Mouse (Mus musculus): ENCODE measurements around the gene Fbln1.

Gene Fbln1

DNA sequence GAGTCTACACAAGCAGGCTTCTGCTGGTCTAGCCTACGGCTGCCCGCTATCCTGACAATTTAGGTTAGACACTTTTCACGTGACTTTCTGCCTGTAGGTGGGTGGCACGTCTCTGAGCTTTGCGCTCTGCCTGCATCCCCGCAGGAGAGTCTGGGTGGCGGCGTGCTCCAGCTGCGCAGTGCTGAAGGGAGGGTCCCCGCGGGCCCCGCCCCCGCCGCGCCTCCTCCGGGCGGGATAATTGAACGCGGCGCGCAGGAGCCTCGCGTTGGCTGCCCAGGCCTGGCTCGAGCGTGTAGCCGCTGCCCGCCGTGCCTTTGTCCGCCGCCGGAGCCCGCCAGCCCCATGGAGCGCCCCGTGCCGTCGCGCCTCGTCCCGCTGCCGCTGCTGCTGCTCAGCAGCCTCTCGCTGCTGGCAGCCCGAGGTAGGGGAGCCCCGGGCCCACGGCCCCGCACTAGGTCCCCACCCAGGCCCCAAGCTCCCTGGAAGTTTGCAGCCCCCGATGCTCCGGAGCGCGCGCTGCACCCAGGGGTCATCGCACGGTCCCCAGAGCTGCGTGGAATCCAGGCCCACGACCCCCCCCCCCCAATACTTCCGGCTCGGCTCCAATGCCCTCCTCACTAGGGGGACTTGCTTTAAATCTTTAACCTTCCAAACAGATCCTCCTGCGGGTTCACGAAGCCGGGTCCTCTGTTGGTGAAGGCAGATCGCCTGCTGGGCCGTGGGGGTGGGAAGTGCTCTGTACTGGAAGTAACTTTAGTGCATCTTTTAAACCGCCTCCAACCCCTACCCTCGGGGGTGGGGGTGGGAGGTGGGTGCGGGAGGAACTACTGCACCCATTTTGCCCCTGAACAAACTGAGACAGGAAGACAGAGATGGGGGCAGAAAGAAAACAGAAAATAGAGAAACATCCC is at the start of gene Fbln1:
TSS of gene Fbln1 (plus strand) at position 158 of the 911 bp plus-strand sequence.
- no peak for DNase-seq

DNA sequence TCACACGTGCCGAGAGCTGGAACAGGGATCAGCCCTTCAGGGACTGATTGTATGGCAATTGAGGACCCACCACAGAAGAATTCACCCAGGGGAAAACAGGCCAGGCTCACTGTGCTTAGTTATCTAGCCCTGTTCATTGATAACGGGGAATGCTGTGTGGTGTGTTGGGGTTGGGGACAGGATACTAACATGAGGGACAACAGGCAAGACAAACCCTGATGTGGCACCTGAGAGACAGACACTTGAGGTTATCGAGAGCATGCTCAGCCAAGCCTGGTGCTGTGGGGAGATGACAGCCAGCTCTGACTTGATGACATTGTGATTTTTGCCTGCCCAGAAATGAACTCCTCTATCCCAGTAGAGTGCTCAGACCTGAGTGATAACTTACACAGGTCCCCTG is 49.6 kb upstream of the Fbln1 start:
- DNase-seq, result no peak

DNA sequence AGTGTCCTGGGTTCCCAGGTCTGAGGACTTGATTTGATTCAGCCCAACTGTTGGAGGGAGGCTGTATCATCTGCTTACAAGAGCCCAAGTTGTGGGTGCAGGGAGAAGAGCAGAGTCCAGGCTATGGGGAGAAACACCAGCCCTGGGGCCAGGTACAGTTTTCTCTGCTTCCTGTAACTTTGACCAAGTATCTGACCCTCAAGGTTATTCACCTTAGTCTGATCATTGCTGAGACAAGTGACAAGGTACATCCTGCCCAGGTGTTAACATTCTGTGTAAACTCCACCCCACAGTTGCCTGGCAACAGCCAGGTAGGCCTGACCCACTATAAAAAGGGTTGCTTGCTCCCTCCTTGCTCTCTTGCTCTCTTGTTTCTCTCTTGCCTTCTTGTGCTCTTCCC is 44.3 kb upstream of the Fbln1 start:
- DNase-seq, result no peak

DNA sequence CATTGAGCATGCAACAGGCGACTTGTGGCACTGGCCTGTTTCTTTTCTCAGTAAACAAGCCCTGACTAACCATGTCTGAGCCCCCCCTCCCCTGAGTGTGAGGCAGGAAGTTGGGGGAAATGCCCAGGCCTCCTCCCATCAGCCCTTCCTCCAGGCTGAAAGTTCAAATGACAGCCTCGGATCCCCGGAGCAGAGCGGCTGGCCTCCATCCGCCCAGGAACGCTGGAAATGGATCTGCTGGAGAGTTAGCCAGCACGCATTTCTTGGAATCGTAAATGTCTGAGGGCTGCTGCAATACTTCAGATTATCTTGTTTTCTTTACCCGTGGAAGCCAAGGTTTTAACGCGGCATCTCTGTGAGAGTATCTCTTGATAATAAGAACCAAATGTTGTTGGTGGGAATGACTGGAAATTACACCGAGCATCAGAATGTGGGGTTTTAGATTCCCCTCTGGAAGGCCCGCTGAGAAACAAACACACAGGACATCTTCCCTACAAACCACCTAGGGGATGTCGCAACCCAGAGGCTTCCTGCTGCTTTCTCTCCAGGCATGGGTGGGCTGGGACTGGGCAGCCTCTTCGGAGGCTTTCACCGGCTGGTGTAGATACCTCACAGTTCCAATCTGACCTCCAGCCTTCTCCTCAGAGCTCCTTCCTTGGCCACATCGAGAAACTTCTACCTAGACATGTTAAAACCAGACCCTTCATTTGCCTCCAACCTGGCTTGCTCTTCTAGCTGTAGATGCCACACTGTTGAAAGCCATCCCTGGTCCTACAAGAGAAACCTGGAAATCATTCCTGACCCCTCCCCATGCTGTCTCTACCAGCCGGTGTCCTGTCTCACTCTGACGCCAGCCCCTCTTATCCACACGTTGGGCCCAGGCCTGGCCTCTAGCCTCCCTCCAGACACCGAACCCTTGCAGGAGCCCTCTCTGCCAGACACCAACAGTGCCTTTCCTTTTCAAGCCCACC is 42.8 kb upstream of the Fbln1 start:
- DNase-seq, result no peak

DNA sequence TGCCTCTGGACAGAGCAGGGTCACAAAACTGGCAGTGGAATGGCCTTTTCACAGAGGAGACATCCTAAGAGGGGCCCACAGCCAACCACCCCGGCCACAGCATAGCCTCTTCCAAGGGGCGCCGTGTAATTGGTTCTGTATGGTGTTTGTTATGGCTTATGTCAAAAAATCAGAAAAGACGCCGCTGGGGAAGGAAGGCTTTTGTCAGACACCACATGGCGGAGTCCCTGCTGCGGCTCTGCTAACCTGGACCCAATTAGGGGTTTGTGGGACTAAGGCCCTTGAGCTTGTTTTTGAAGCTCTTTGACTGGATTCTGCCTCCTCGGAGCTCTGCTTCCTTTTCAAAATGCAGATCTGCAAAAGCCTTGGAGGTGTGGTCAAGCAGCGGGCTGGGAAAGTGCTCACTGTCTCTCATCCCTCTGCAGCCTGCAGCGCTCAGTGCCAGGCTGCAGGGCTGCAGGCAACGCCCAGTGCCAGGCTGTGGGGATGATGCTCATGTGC is 39.3 kb upstream of the Fbln1 start:
- no peak for DNase-seq

DNA sequence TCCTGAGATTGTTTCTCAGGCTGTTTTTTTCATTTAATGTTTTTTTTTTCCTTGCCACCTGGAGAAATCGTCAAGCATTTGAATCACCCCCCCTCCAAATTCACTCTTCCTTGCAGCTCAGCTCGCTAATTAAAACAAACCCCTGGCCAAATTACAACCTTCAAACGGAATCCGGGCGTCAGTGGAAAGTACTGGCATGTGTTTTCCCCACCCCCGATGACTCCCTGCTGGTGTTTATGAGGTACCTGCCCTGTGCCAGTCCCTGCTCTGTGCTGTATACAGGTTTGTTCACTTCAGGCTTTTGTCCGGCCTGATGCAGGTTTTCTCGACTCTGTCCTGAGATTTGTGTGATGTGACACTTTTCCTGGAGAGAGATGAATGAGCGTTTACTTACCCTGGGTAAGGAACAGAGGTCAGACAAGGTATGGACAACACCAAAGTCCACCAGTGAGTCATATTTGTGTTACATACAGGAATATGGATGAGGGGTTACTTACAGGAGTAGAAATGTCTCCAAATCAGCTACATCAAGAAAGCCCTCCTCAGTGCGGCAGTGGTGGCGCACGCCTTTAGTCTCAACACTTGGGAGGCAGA is 38.6 kb upstream of the Fbln1 start:
- DNase-seq, result no peak

DNA sequence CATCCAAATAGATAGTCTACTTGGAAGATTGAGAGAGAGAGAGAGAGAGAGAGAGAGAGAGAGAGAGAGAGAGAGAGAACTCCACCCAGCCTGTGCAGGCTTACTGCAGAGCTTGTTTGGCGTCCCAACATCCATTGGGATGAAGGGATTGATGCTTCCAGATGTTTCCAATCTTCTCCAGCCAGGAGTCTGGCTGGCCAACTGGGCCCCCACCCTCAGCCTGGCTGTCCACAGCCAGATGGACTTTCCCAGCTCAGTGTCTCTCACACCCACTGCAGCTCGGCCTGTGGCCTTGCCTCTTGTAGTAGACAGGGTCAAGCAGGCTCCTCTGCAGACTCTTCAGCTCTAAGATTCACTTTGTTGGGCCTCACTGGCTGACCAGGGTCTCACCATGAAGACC is 33.7 kb upstream of the Fbln1 start:
- DNase-seq, result no peak

DNA sequence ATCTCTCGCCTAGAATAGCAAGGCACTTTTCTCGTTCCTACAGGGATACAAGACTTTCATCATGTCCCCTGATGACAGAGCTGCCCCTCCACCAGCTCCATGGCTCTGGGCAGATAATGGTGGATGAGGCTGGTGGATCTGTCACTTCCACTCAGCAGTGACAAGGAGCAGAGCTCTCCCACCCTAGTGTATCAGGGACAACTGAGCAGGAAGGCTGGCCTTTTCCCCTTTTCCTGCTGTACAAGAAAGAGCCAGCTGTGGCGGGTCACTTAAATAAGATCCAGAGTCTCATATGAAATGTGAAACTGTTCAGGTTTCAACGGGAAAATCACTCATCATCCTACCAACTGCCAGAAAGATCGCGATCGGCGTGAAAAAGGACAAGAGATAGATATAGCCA is 32.3 kb upstream of the Fbln1 start:
- DNase-seq, result no peak

DNA sequence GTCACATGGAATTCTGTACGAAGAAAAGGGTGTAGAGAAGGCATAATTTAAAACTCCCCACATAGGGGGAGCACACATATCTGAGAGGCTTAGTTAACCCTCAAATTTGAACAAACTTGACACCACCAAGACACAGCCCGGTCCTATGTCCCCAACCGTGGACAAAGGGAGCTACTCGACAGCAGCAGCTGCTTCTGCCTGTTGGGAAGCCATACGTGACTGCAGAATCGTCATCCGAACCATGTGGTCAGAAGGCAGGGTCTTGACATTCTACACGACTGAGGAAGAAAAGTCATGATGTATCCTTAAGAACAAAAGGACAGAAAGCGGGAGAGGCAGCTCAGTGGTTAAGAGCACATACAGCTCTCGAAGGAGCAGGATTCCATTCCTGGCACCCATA is 31.7 kb upstream of the Fbln1 start:
- no peak for DNase-seq

DNA sequence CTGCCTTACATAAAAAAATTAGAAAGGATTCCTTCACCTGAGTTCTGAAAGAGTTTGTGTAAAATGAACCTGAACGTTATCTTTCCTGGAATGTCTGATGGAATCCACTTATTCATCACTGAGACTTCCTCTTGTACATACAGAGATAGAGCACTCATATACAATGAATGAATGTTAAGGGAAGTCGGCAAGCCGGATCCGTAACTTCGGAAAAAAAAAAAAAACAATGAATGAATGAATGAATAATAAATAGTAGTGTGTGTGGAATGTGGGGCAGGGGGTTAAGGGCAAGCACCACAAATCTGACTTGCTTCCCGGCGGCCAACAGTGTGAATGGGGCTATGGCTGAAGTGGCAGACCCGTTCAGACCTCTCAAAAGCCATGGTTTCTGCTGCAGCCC is 28.2 kb upstream of the Fbln1 start:
- peak; percentile 41 to 42 for DNase-seq

DNA sequence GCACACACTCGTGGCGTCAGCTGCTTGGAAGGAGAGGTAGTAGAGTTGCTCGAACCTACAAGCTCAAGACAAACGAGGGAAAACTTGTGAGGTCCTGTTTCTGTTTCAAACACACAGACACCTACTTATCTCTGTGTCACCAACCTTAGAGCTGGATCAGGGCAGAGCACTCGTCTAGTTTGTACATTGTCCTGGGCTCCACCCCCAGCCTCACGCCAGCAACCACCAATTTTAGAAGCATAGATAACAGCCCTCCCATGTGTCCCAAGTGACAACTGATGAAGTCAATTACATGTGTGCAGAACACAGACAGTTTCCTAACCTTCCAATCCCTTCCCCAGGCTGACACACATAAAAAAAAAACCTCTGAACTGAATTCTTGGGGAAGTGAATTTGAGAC is 27.6 kb upstream of the Fbln1 start:
- DNase-seq, result no peak

DNA sequence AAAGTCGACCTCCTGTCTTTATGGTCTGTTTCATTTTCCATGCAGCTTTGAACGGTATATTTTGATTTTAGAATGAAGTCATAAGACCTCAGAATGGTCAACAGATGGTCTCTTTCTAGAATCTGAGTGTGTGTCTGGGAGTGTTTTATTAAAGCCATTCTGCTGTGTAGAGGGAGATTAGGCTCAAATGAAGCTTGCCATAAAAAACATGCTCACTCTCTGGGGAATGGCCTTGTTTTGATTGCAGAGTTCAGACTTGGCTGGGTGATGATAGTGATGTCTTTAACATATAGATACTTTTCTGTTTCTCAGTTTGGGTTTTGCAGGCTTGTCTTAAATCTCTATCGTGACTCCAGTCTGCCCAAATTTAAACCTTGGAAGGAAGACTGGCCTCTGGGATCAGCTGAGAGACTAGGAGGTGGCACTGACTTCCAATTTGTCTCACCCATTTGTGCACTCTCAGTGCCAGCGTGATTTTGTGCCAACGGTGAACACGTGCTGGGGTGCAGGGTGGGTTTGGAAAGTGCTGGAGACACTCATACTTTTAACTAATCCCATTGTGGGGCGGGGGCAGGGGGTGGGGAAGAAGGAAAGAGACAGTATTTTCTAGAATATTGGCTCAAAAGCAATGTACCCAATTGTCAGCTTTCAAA is 26.1 kb upstream of the Fbln1 start:
- DNase-seq, result no peak

DNA sequence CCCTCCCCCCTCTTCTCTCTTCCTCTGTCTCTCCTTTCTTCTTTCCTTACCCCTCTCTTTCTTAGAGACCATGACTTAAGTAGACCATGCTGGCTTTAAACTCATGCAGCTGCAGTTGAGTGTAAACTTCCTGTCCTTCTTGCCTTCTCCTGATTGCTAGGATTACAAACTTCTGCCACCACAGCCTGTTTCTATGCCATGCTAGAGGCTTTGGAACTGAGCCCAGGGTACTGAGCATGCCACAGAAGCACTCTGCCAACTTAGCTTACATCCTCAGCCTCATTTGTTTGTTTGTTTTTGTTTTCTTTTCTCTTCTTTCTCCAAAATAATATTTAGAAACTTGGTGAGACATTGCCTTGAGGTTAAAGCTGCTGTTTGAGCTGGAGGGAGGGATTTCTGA is 25.4 kb upstream of the Fbln1 start:
- DNase-seq, result no peak

DNA sequence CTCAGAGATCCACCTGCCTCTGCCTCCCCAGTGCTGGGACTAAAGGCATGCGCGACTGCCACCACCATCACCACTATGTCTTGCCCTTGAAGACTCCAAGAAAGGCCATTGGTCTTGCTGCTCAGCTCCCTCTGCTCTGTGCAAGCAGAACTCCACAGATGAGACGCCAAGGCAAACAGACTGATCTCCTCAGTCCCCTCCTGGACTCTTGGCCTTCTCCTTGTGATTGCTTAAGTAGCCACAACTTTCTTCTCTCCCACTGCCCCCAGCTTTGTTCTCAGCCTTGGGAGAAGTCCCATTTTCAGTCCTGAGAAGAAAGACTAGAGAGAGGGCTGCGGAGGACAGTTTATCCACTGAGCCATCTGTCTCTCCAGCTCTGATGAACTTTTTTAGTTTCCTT is 23.7 kb upstream of the Fbln1 start:
- no peak for DNase-seq

DNA sequence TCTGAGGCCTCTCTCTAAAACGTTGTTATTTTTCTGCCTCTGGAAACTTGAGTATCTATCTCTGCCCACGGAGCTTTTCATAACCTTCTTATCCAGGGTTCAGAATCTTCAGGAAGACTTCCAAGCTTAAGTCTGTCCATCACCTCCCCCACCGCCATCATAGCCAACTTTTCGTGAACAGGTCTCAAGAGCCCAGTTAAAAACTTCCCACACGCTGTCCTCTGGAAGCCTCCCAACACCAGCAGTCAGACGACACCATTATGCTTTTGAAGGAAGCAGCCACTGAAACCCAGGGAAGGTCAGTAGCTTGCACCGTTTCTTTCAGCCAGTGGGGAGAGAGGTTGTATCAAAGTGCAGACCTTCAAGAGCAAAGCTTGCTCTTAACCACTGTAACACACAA is 18.8 kb upstream of the Fbln1 start:
- DNase-seq, result no peak

DNA sequence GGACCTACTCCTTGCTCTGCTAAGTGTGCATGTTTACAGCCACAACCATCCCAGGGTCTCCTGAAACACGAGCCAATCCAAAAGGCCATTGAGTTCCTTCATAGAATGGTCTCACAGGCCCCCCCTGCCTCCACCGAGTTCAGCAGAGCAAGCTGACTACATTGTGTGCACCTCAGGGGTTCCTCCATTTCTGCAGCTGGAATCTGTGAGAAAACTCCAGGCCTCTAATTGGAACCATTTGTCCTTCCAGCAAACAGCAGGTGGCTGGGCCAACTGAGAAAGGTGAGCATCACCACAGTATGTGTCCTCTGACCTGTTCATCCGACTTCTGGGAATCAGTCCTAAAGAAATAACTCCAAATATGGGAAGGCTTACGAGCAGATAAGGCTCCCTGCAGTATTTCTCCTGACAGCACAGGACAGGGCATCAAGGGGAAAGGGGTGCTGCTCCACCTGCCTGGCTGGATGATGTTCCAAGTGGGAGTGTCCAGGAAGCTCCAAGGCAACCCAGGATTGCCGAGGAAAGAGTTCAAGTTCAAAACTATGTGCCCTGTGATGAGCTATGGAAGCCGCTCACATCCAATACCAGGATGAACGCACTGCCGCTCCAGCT is 17.5 kb upstream of the Fbln1 start:
- no peak for DNase-seq

DNA sequence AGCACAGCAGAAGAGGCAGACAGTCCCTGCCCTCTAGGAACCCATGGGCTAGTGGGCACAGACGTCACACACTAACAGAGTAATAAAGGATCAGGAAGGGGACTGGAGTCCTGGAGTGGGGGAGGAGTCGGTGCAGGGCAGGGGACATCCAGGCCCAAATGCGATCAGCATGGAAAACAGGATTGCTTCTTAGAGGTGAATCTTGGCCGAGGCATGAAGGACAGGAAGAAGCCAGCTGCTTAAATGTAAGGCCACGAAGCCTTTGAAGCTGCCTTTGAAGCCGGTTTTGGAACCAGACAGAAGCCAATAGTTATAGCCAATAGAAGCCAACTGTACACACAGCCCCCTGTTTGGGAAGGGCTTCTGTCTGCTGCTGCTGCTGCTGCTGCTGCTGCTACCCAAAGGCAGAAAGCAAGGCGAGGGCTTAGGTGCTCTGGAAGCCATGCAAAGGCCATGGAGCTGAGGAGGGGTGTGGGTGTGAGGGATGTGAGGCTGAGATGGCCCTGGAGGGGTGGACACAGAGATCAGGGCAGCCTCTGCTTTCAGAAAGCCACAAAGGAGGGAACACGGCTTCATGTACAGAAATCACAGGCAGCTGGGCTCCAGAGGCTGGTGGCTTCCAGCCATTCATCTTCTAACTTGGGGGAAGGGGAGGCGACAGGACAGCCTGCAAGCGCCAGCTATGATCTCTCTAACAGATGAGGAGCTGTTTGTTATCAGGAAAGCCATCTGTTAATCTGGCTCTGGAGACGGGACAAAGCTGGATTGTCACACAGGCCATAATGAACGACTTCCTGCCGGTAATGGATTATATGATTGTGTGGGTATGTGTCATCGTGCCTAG is 5.1 kb upstream of the Fbln1 start:
- DNase-seq, result no peak

DNA sequence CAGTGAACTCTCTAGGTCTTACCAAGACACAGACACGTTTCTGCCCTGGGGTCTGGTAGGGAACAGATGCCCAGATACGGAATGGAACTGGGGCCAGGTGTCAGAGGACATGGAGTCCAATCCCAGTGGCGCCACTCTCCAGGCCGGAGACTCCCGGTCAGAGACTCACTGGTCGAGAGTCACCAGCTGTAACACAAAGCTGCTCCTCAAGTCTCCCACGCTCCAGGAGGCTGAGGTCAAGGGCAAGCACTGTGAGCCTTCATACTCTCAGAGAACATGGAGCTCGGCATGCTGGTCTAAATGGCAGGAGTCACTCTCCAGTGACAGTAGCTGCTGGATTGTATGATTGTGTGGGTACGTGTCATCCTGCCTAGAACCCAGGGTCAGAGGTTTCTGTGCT is 3.5 kb upstream of the Fbln1 start:
- DNase-seq, result no peak

DNA sequence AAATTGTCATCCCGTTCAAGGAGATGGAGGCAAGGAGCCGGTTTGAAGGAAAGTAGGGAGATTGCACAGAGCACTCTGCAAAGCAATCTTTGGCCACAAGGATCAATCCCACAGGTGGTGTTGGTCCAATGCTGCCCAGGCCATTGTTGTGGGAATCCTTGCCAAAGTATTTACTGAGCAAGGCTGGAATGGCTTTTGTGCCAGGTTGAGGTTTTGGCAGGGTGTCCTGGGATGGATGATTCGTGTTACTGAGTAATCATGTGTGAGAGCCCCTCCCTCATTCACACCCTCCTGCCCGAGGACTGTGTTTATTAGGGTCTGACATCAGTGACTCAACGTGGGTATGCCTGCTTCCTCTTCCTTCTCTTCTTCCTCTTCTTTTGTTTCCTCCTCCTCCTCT is 3.0 kb upstream of the Fbln1 start:
- no peak for DNase-seq

DNA sequence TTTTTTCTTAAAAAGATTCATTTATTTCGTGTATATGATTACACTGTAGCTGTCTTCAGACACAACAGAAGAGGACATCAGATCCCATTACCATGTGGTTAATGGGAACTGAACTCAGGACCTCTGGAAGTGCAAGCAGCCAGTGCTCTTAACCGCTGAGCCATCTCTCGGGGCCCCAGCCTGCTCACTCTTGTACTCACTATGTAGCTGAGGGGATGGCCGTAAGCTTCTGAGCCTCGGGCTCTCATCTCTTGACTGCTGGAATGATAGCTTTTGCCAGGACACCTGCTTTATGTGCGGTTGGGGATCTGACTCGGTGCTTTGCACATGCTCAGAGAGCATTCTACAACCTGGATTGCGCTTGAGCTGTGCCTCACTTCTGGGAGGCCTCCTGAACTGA is 1.4 kb upstream of the Fbln1 start:
- DNase-seq, result no peak

DNA sequence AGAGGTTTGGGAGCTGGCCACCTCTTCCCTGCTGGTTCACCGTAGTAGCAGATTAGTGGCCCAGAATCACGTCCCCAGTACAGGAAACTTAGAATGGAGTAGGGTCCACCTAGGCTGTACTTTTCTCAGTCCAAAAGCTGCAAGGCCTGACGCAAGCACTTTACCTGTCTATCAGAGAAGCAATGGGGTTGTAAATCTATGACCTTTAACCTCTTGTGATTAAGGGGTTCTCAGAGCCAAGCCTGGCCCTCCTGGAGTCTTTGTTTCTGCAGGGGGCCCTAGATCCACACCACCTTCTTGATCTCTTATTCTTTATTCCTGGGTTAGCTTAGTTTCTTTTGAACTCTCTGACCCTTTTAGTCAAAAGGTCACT is 940 bp downstream of the Fbln1 start:
- no peak for DNase-seq
